Mouse (Mus musculus): ENCODE measurements around the gene 3300002I08Rik.
A peak's percentile ranks its signal among the peaks of the same experiment; 100 is the strongest.
"Not testable (repeated sequence)": the region's sequence is repeated elsewhere in the genome, so short reads cannot be mapped to it uniquely, and the experiment has no call there.

Gene 3300002I08Rik

GRCm38 (mm10) chr2:150362113-150362877 is at the start of gene 3300002I08Rik:
Gene 3300002I08Rik (minus strand): TSS chr2:150362765.
- DNase-seq (ENCODE audit: low read depth) = peak; percentile 91

- DNase-seq (ENCODE audit: low read depth) = not testable (repeated sequence)
These were observed 49.6 kb upstream of the 3300002I08Rik start for GRCm38 (mm10) chr2:150412146-150412545.

GRCm38 (mm10) chr2:150390198-150390597 is 27.6 kb upstream of the 3300002I08Rik start:
- no peak for DNase-seq (ENCODE audit: low read depth)

- DNase-seq (ENCODE audit: low read depth) = not testable (repeated sequence)
These were observed 23.1 kb upstream of the 3300002I08Rik start for GRCm38 (mm10) chr2:150385553-150386106.

GRCm38 (mm10) chr2:150362878-150363229 is 289 bp upstream of the 3300002I08Rik start:
- no peak for DNase-seq (ENCODE audit: low read depth)

- DNase-seq (ENCODE audit: low read depth) = not testable (repeated sequence)
These were observed 5.4 kb downstream of the 3300002I08Rik start for GRCm38 (mm10) chr2:150357136-150357535.

GRCm38 (mm10) chr2:150323402-150323801 is 39.2 kb downstream of the 3300002I08Rik start, which contains the start of gene Gm10130:
Gene Gm10130 (plus strand): TSS chr2:150323702.
- no peak for DNase-seq (ENCODE audit: low read depth)

- no peak for DNase-seq (ENCODE audit: low read depth)
These were observed 43.6 kb downstream of the 3300002I08Rik start for GRCm38 (mm10) chr2:150318973-150319372.

GRCm38 (mm10) chr2:150316140-150316539 is 46.4 kb downstream of the 3300002I08Rik start:
- no peak for DNase-seq (ENCODE audit: low read depth)

GRCm38 (mm10) chr2:150310952-150311884 is 51.3 kb downstream of the 3300002I08Rik start:
- peak; percentile 95 for DNase-seq (ENCODE audit: low read depth)

- DNase-seq (ENCODE audit: low read depth) = no peak
These were observed 55.3 kb downstream of the 3300002I08Rik start for GRCm38 (mm10) chr2:150307183-150307773.

GRCm38 (mm10) chr2:150299096-150299495 is 63.5 kb downstream of the 3300002I08Rik start:
- DNase-seq (ENCODE audit: low read depth) = no peak

- DNase-seq (ENCODE audit: low read depth) = no peak
These were observed 68.9 kb downstream of the 3300002I08Rik start for GRCm38 (mm10) chr2:150293669-150294068.
